Mouse (Mus musculus): ENCODE results near the gene Prr13. TPM values are rescaled to one million over a fixed set of nuclear protein-coding genes. Genes with fewer than 3 reads are reported as not detected.

The Prr13 gene
- polyA plus RNA-seq, 1 experiment from 2014 or later = 79.0 TPM

GRCm38 (mm10) chr15:102506464-102506830 is 47.6 kb downstream of the Prr13 start:
- H3K4me3 ChIP-seq (replicated peaks; ENCODE audit: low read length) = no peak overlapping the region
- peaks cover 30% of the 10 kb centered on the region for H3K36me3 ChIP-seq (ENCODE audit: control insufficient read depth, insufficient read depth)
- no peaks in the 10 kb centered on the region for H3K27me3 ChIP-seq (replicated peaks; ENCODE audit: control insufficient read depth, insufficient read depth, low read length)
- 66% methylated on average over 2 of the region's 2 CpGs for WGBS
- H3K4me1 ChIP-seq (replicated peaks; ENCODE audit: control insufficient read depth, insufficient read depth, low read length) = peaks cover 28% of the 10 kb centered on the region
- no peak overlapping the region for H3K27ac ChIP-seq (ENCODE audit: low read length)
- no peak overlapping the region for H3K9ac ChIP-seq (replicated peaks; ENCODE audit: low read depth, low read length)
- H3K4me2 ChIP-seq (ENCODE audit: low read length) = no peak overlapping the region
- H3K9me3 ChIP-seq (ENCODE audit: control insufficient read depth, low read length) = no peaks in the 10 kb centered on the region
- ATAC-seq = no peak

DNA sequence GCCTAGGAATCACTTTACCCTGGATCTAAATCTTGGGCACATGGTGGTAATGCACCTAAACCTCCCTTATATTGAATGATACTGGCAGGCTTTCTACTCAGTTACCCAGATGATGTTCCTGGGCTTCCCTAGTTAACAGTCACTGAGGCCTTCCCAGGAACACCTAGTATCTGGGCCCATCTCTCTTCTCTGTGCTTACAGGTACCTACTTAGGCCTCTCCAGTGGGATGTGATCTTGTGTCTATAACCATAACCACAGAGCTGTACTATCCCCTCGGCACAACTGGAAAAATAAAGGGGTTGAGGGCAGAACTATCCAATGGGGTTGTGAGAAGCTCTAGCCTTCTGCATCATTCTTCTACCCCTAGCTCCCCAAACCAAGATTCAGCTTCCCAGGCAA is 48.0 kb downstream of the Prr13 start:
- Histone ChIP-seq H3K9me3 (ENCODE audit: control insufficient read depth, low read length) (no peaks in the 10 kb centered on the region), H3K4me3 (replicated peaks; ENCODE audit: low read length) (no peak overlapping the region), H3K36me3 (ENCODE audit: control insufficient read depth, insufficient read depth) (peaks cover 27% of the 10 kb centered on the region), H3K27me3 (replicated peaks; ENCODE audit: control insufficient read depth, insufficient read depth, low read length) (no peaks in the 10 kb centered on the region), H3K9ac (replicated peaks; ENCODE audit: low read depth, low read length) (no peak overlapping the region), H3K27ac (ENCODE audit: low read length) (no peak overlapping the region), H3K4me1 (replicated peaks; ENCODE audit: control insufficient read depth, insufficient read depth, low read length) (peaks cover 33% of the 10 kb centered on the region), H3K4me2 (ENCODE audit: low read length) (no peak overlapping the region)
- 87% methylated on average over 1 of the region's 1 CpGs for WGBS
- ATAC-seq = no peak

DNA sequence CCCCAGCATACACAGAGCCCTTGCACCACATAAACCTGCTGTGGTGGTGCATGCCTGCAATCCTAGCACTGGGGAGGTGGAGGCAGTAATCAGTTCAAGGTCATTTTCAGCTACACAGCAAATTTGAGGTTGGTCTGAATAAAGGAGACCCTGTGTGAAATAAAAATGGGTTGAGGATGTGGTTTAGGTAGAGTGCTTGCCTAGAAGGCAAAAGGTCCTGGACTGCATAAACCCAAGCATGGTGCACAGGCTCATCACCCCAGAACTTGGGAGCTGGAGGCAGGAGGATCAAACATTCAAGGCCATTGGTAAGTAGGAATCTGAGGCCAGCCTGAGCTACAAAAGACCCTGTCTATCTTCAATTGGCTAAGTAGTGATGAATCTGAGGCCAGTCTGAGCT is 48.7 kb downstream of the Prr13 start:
- Histone ChIP-seq H3K4me2 (ENCODE audit: low read length) (no peak overlapping the region), H3K4me1 (replicated peaks; ENCODE audit: control insufficient read depth, insufficient read depth, low read length) (peaks cover 39% of the 10 kb centered on the region)

DNA sequence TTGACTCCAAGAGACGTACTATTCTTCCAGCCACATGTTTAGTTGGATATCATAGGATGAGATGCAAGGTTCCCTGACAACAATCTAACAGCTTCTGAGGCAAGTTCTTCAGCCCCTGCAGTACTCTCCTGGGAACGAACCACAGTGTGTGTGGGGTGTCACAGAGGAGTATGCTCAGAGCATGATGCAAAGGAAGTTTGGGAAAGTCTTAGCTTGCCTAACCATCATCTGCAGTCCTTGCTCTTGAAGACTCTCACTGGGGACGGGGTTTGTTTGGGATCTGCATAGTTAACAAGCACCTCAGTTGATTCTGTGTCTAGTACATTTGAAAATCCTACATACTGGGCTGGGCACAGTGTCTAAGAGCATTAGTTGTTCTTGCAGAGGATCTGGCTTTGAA is 49.5 kb downstream of the Prr13 start:
- H3K4me3 ChIP-seq (replicated peaks; ENCODE audit: low read length) = no peak overlapping the region
- H3K36me3 ChIP-seq (ENCODE audit: control insufficient read depth, insufficient read depth) = peaks cover 15% of the 10 kb centered on the region
- no peak overlapping the region for H3K27ac ChIP-seq (ENCODE audit: low read length)
- no peak overlapping the region for H3K9ac ChIP-seq (replicated peaks; ENCODE audit: low read depth, low read length)
- H3K27me3 ChIP-seq (replicated peaks; ENCODE audit: control insufficient read depth, insufficient read depth, low read length) = no peaks in the 10 kb centered on the region
- WGBS = 83% methylated on average over 3 of the region's 3 CpGs
- H3K4me2 ChIP-seq (ENCODE audit: low read length) = no peak overlapping the region
- H3K9me3 ChIP-seq (ENCODE audit: control insufficient read depth, low read length) = no peaks in the 10 kb centered on the region
- no peak for ATAC-seq
- peaks cover 45% of the 10 kb centered on the region for H3K4me1 ChIP-seq (replicated peaks; ENCODE audit: control insufficient read depth, insufficient read depth, low read length)

More for the DNA sequence above, 48.7 kb downstream of the Prr13 start:
- Histone ChIP-seq H3K9me3 (ENCODE audit: control insufficient read depth, low read length) (no peaks in the 10 kb centered on the region), H3K27me3 (replicated peaks; ENCODE audit: control insufficient read depth, insufficient read depth, low read length) (no peaks in the 10 kb centered on the region), H3K9ac (replicated peaks; ENCODE audit: low read depth, low read length) (no peak overlapping the region), H3K4me3 (replicated peaks; ENCODE audit: low read length) (no peak overlapping the region), H3K36me3 (ENCODE audit: control insufficient read depth, insufficient read depth) (peaks cover 22% of the 10 kb centered on the region), H3K27ac (ENCODE audit: low read length) (no peak overlapping the region)
- no peak for ATAC-seq

DNA sequence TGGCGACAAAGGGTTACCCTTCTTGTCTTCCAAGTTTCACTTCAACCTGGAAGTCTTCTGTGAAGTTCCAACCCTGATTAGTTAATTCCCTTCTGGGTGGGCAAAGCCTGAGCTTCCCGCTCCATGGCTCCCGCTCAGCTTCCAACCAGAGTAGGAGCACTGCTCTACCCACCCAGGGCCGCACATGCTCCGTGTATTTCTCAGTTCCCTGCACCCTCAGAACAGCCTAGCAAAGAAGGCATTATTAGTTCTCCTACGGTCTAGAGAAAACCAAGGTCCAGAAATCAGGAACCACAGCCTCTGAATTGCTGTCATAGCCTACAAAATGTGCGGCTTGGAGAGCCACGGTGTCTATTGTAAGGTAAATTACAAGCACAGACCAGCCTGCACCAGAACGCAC is 51.3 kb downstream of the Prr13 start:
- H3K27me3 ChIP-seq (replicated peaks; ENCODE audit: control insufficient read depth, insufficient read depth, low read length) = no peaks in the 10 kb centered on the region
- peak overlapping the region; percentile 66 for H3K9ac ChIP-seq (replicated peaks; ENCODE audit: low read depth, low read length)
- peak; percentile 83 for ATAC-seq
- peak overlapping the region; percentile 90 for H3K27ac ChIP-seq (ENCODE audit: low read length)
- H3K36me3 ChIP-seq (ENCODE audit: control insufficient read depth, insufficient read depth) = peaks cover 3% of the 10 kb centered on the region
- H3K4me1 ChIP-seq (replicated peaks; ENCODE audit: control insufficient read depth, insufficient read depth, low read length) = peaks cover 60% of the 10 kb centered on the region
- 5% methylated on average over 9 of the region's 9 CpGs for WGBS
- H3K4me3 ChIP-seq (replicated peaks; ENCODE audit: low read length) = peak overlapping the region; percentile 56
- peak overlapping the region; percentile 65 for H3K4me2 ChIP-seq (ENCODE audit: low read length)
- H3K9me3 ChIP-seq (ENCODE audit: control insufficient read depth, low read length) = no peaks in the 10 kb centered on the region

DNA sequence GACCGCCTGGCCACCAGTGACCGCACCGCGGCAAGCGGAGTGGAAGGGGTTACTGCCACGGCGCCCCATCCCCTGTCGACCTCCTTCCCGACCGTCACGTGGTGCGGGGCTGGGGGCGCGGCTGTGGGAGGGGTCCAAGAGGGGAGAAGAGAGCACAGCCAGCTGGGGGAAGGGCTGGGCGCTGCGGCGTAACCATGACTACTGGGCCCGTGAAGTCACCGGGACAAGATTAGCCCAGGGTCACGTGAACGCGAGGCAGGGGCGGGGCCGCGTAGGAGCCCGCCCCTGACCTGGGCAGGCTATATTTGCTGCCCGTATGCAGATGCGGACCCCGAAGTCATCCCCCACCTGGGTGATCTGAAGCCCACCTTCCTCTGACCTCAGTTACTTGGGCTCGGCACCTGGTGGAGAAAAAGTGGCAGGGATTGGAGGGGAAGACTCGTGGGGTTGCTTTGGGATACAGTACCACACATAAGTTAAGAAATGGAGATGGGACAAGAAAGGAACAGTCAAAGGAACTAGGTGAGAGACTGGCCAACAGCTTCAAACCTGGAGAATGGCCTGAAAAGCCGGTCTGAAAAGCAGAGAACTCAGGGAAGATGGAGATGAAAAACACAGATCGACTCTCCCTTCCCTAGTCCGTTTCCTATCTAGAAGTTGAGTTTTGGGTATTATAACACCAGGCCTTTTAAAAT is 51.9 kb downstream of the Prr13 start:
- Histone ChIP-seq H3K9me3 (ENCODE audit: control insufficient read depth, low read length) (no peaks in the 10 kb centered on the region), H3K27me3 (replicated peaks; ENCODE audit: control insufficient read depth, insufficient read depth, low read length) (no peaks in the 10 kb centered on the region), H3K9ac (replicated peaks; ENCODE audit: low read depth, low read length) (peak overlapping the region; percentile 66), H3K4me2 (ENCODE audit: low read length) (peak overlapping the region; percentile 65), H3K4me3 (replicated peaks; ENCODE audit: low read length) (peak overlapping the region; percentile 56), H3K27ac (ENCODE audit: low read length) (peak overlapping the region; percentile 90), H3K36me3 (ENCODE audit: control insufficient read depth, insufficient read depth) (peaks cover 3% of the 10 kb centered on the region), H3K4me1 (replicated peaks; ENCODE audit: control insufficient read depth, insufficient read depth, low read length) (peaks cover 67% of the 10 kb centered on the region)
- peak; percentile 93 for ATAC-seq
- WGBS = 4% methylated on average over 34 of the region's 34 CpGs

GRCm38 (mm10) chr15:102511285-102511833 is 52.5 kb downstream of the Prr13 start:
- Histone ChIP-seq H3K4me1 (replicated peaks; ENCODE audit: control insufficient read depth, insufficient read depth, low read length) (peaks cover 71% of the 10 kb centered on the region), H3K36me3 (ENCODE audit: control insufficient read depth, insufficient read depth) (peaks cover 3% of the 10 kb centered on the region), H3K9ac (replicated peaks; ENCODE audit: low read depth, low read length) (no peak overlapping the region), H3K4me3 (replicated peaks; ENCODE audit: low read length) (no peak overlapping the region), H3K9me3 (ENCODE audit: control insufficient read depth, low read length) (no peaks in the 10 kb centered on the region), H3K4me2 (ENCODE audit: low read length) (peak overlapping the region; percentile 65), H3K27ac (ENCODE audit: low read length) (peak overlapping the region; percentile 90), H3K27me3 (replicated peaks; ENCODE audit: control insufficient read depth, insufficient read depth, low read length) (no peaks in the 10 kb centered on the region)
- no peak for ATAC-seq
- 14% methylated on average over 6 of the region's 6 CpGs for WGBS

- Histone ChIP-seq H3K9me3 (ENCODE audit: control insufficient read depth, low read length) (no peaks in the 10 kb centered on the region), H3K4me3 (replicated peaks; ENCODE audit: low read length) (no peak overlapping the region), H3K27me3 (replicated peaks; ENCODE audit: control insufficient read depth, insufficient read depth, low read length) (no peaks in the 10 kb centered on the region), H3K27ac (ENCODE audit: low read length) (no peak overlapping the region), H3K9ac (replicated peaks; ENCODE audit: low read depth, low read length) (no peak overlapping the region), H3K4me2 (ENCODE audit: low read length) (no peak overlapping the region), H3K4me1 (replicated peaks; ENCODE audit: control insufficient read depth, insufficient read depth, low read length) (peaks cover 71% of the 10 kb centered on the region), H3K36me3 (ENCODE audit: control insufficient read depth, insufficient read depth) (peaks cover 3% of the 10 kb centered on the region)
- no peak for ATAC-seq
- WGBS = 32% methylated on average over 5 of the region's 5 CpGs
These were observed 53.2 kb downstream of the Prr13 start for GRCm38 (mm10) chr15:102512010-102512409.

Measured in forebrain, embryonic 16.5 days (tissue).